Mouse (Mus musculus): ENCODE measurements around the gene Vps11. TPM values are rescaled to one million over a fixed set of nuclear protein-coding genes. Genes with fewer than 3 reads are reported as not detected.
A peak's percentile ranks its signal among the peaks of the same experiment; 100 is the strongest.
"Not testable (repeated sequence)": the region's sequence is repeated elsewhere in the genome, so short reads cannot be mapped to it uniquely, and the experiment has no call there.

The Vps11 gene
- total RNA-seq, 2 experiments from 2014 or later: 55.6 to 56.8 TPM

DNA sequence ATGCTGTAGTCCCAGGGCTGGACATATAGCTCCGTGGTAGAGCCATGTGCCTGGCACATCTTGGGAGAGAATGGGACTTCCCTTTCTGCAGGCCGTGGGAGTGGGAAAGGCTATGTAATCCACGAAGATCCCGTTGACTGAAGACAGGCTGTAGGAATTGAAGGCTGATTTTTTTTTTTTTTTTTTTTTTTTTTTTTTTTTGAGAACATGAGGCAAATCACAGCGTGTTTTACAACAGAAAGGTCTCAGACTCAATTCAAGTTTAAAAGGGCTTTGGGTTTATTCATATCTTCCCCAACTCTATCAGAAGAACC, 25.4 kb downstream of the Vps11 start:
- DNase-seq (ENCODE audit: low spot score in 2 of 2): no peak

DNA sequence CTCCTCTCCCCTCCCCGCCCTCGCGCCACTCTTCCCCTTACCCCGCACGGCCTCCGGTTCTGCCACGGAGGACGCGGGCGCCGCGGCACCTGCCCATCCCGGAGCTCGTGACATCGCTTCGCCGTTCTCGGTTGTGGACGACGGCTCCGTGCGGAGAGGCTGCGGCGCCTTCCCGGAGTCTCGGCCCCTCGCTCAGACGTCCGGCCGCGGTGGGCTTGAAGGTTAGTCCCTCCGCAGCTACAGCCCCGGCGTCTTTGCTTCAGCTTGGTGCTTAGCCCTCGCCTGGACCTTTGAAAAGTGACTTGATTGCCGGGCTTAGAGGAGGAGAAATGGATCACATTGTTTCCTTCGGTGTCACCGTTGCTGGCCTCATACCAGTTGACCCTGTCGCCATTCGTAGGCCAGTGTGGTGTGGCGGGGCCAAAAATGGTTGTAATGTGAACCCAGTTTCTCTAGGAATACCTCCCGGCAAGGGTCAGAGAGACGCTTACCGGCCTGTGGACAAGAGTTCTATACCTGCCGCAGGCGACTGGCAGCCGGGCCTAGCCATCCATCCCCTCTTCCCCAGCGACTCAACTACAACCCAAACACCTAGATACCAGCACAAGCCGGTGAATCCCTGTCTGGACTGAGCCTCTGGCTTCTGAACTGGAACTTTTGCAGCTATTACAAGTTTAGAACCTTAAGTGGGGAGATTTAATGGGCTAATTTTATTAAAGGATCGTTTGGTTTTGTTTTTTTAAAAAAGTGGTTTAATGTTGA, 26.0 kb downstream of the Vps11 start:
- peak in 1 of 2 experiments; percentile 36 for DNase-seq (ENCODE audit: low spot score in 2 of 2)

DNA sequence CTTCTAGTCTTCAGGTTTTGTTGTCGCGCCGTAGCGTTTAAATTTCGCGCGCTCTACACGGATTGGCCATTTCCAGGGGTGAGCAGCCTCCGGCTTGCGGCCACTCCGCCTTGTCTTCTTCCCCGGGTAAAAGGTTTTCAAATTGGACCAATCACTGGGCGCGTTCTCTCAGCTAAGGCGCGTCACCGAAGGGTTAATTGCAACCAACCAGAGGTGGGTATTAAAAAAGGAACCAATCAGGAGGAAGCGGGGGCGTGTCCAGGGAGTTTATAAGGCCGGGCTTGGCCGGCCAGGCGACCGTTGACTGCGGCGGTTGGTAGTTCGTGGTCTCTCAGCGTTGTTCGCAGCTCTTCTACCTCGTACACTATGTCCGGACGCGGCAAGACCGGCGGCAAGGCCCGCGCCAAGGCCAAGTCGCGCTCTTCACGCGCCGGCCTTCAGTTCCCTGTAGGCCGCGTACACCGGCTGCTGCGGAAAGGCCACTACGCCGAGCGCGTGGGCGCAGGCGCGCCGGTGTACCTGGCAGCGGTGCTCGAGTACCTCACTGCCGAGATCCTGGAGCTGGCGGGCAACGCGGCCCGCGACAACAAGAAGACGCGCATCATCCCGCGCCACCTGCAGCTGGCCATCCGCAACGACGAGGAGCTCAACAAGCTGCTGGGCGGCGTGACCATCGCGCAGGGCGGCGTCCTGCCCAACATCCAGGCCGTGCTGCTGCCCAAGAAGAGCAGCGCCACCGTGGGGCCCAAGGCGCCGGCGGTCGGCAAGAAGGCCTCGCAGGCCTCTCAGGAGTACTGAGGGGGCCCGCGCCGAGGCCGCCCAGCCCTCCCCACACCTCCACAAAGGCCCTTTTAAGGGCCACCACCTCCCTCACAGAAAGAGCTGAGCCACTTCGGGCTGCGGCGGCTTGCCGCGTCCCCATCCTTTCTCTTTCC, 26.8 kb downstream of the Vps11 start, which contains the start of gene H2afx:
TSS of gene H2afx (plus strand) at position 299 of the 935 bp plus-strand sequence.
- peak; percentile 97 to 98 for DNase-seq (ENCODE audit: low spot score in 2 of 2)

DNA sequence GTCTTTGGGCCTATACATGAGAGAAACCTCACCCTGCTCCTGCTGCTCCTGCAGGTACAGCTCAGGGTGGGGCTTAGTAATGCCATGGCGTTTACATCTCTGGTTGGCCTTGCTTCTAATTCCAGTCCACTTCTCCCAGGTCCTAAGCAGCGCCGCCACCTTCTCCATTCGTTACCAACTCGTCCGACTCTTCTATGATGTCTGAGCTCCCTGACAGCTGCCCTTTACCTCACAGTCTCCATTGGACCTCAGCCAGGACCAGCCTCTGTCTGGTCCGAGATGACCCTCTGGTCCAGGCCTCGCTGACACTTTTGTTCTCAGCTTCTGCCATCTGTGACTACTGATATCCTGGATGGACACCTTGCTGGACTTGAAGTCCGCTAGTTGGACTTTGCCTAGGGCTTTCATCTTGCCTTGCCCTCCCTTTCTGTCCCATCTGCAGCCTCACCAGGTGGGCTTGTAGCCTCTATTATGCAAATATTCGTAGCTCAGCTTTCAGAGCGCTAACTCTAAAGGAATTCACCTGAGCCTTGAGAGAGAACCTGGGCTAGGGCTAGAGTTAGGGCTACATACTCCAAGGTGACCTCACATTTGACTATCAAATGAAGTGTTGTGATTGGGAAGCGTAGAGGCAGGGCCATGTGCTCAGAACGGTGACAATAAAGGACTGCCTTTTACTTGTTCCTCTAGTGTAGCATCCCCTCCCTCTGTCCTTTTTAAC, 28.4 kb downstream of the Vps11 start:
- DNase-seq (ENCODE audit: low spot score in 2 of 2): no peak

DNA sequence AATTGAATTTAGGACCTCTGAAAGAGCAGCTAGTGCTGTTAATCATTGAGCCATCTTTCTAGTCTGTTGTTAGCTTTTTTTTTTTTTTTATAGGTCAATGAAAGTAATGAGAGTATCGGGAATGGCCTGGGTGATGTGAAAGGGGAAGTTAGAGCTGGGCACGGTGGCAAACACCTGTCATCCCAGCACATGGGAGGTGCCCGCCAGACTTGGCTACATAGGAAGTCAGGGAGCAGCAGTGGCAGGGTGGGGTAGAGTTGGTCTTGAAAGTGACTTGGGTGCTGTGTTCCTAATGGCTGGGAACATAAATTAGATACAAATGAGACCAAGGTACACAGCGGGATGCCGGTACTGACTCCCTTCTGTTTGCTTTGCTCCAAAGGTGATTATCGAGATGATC, 30.7 kb downstream of the Vps11 start:
- DNase-seq (ENCODE audit: low spot score in 2 of 2): no peak

DNA sequence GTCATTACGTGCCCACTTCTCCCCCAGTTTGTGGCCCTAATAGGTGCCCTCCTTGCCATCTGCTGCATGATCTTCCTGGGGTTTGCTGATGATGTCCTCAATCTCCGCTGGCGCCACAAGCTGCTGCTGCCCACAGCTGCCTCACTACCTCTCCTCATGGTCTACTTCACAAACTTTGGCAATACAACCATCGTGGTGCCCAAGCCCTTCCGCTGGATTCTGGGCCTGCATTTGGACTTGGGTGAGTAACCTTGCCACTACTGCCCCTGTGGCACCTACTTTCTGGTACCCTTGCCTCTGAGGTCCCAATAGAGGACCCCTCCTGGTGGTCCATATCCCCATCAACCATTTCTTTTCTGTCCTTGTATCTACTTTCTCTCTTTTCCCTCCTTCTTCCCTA, 33.5 kb downstream of the Vps11 start:
- no peak for DNase-seq (ENCODE audit: low spot score in 2 of 2)

DNA sequence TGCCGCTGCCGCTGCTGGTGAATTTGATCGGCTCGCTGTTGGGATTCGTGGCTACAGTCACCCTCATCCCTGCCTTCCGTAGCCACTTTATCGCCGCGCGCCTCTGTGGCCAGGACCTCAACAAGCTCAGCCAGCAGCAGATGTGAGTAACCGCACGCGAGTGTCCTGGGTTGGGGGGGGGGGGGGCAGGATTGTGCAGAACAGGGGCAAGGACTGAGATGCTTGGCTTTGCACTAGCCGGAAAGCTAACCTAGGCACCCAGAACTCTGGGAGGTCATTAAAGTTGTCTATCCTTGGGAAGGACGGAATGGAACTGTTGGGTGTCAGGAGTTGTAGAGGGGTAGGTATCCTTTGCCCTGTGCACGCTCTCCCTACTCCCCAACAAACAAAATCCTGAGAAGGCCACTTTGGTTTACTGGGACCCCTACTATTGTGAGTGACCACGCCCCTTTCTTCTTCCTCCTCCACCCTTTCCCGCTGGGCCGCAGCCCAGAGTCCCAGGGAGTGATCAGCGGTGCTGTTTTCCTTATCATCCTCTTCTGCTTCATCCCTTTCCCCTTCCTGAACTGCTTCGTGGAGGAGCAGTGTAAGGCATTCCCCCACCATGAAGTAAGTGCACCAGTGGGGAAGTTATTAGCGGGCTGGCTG, 34.3 kb downstream of the Vps11 start:
- no peak for DNase-seq (ENCODE audit: low spot score in 2 of 2)

DNA sequence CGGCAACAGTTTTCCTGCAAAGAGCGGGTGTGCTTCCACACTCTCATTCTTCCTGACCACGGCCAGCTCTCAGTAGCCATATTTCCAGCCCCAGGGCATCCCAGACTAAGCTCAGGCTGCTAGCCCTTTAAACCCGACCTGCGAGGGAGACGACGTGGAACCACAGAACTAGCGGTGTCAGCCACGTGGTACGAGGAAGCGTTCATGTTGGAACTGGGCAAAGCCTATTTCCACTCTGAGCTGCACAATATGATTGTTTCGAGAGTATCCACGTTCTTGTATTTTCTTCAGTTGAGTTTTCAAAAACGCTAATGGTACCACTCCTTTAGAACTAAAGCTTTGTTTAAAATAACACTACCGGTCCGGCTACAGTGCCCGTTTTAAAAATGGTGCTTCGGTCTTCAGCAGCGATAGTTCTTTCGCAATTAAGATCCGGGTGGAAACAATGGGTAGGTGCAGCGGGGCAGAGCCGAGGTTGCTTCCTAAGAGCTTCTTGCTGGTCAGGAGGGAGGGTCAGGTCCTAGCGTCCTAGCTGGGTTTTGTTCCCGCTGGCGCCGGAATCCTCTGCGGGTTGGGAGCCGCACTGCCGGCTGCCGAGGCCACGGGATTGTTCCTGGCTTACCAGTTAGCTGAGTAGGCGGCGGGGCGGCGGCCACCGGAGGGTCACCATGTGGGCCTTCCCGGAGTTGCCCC, 35.0 kb downstream of the Vps11 start:
- peak; percentile 81 to 87 for DNase-seq (ENCODE audit: low spot score in 2 of 2)

DNA sequence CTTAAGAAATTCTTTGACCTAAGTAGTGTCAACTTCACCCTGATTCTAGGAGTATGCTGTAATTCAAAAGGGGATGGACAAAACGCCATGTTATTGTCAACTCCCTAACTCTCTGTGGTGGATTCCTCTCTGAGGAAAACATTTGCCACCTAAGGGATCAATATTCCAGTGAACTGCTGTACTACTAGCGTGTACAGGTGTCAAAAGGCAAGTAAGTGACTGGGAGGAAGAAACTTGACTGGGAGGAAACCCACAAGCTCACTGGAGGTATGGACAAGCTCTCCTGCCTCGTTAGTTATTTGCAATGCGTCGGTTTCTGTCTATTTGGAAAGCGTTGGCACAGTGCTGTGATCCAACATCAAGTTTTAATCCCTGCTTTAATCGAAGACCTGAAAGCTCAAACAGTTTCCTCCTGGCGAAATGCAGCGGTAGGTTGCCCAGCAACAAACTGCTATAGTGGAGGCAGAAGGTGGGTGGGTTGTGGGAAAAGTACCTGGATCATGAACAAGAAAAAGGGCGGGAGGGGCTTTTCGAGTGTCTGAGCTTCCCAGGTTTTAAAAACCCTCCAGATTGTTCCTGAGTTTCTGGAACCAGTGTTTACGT, 35.6 kb downstream of the Vps11 start, which contains the start of gene Dpagt1:
TSS of gene Dpagt1 (plus strand) at position 252 of the 603 bp plus-strand sequence.
- DNase-seq (ENCODE audit: low spot score in 2 of 2): no peak

DNA sequence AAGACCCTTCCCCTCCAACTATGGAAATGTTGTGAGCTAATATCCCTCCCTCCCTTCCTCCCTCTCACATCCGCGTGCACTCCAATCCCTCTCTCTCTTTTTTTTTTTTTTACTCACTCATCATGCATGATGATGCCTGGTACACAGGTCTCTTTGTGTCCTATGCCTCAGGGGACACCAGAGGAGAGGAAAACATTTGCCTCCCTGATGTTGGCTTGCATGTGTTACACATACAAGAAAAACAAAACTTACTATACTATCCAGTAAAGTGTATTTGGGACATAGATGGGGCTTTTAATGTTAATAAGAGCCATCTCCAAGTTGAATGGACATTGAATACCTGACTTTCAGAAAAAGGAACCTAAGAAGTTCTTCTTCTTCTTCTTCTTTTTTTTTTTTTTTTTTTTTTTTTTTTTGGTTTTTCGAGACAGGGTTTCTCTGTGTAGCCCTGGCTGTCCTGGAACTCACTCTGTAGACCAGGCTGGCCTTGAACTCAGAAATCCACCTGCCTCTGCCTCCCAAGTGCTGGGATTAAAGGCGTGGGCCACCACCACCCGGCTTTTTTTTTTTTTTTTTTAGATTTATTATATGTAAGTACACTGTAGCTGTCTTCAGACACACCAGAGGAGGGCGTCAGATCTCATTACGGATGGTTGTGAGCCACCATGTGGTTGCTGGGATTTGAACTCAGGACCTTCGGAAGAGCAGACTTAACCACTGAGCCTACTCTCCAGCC, 36.3 kb downstream of the Vps11 start:
- DNase-seq (ENCODE audit: low spot score in 2 of 2): not testable (repeated sequence)

DNA sequence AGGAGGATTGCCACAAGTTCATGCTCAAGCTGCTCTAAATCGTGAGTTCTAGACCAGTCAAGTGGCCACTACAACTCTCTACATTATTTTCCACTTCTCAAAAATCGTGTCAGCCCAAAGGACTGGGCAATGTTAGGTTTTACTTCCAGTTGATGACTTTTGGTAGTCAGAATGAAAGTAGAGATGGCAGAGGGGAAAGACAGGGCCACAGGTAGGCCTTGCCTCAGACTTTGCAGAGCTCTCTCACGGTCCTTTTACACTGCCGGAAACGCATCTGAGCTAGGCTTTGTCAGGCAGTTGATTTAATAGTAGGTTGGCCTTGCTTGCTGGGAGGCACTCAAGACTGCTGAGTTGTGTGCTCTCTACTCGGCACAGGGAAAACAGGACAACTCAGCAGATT, 37.3 kb downstream of the Vps11 start:
- no peak for DNase-seq (ENCODE audit: low spot score in 2 of 2)

DNA sequence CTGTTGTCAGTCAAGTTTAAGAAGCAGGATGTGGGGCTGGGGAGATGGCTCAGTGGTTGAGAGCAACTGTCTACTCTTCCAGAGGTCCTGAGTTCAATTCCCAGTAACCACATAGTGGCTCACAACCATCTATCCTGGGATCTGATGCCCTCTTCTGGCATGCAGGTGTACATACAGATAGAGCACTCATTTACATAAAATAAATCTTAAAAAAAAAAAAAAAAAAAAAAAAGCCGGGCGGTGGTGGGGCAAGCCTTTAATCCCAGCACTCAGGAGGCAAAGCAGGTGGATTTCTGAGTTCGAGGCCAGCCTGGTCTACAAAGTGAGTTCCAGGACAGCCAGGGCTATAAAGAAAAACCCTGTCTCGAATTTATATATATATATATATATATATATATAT, 37.8 kb downstream of the Vps11 start:
- not testable (repeated sequence) for DNase-seq (ENCODE audit: low spot score in 2 of 2)

DNA sequence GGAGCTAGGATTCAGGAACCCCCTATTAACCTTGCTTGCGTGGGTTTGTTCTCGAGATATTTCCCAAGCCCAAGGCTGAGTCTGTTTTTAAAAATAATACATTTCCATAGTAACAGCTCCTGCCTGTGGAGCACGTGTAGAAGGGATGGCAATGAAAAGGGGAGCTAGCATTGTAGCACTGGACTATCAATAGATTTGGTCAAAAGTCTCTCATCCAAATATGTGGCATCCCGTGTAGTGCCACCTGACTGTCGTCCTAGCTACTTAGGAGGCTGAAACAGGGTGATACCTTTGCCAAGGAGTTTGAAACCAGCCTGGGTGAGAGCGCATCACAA, 40.7 kb downstream of the Vps11 start:
- no peak for DNase-seq (ENCODE audit: low spot score in 2 of 2)

DNA sequence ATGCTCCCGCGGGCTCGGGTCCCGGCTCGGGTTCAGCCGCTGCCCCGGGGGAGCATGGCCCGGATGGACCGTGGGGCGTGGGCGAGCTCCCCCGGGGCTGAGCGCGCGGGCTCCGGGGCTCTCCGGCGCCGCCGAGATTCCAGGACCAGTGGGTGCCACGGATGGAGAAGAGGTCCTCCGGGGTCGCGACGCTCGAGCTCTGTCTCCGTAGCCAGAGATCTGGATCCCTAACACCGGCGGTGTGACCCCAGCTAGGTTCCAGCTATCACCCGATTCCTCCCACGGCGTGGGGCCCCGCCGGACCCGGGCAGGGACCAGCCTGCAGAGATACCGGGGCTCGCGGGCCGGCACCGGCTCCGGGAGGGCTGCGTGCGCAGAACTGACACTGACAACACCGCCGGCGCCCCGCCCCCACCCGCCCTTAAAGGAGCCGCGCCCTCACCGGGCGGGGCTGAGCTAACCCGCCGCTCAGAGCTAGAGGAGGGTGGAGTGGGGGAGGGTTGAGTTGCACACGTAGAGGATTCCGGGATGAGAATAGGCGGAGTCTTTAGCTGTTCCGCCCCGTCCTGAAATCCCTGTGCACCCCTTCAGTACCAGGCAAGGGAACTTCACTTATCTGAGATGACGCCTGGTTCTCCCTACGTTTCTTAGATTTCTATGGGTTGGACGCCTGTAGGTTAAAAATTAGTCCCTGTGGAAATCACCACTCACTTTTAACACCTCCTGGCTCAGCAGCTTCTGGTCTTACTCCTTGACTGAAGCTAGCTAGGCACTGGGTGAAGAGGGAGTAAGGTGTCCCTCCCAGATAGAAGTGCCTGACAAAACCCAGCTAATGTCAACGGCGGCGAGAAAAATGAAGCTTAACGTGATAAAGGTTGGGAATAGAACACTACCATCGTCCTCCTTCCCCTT, 41.3 kb downstream of the Vps11 start, which contains the start of gene C2cd2l:
TSS of gene C2cd2l (minus strand) at position 399 of the 912 bp plus-strand sequence.
- peak; percentile 88 to 93 for DNase-seq (ENCODE audit: low spot score in 2 of 2)

DNA sequence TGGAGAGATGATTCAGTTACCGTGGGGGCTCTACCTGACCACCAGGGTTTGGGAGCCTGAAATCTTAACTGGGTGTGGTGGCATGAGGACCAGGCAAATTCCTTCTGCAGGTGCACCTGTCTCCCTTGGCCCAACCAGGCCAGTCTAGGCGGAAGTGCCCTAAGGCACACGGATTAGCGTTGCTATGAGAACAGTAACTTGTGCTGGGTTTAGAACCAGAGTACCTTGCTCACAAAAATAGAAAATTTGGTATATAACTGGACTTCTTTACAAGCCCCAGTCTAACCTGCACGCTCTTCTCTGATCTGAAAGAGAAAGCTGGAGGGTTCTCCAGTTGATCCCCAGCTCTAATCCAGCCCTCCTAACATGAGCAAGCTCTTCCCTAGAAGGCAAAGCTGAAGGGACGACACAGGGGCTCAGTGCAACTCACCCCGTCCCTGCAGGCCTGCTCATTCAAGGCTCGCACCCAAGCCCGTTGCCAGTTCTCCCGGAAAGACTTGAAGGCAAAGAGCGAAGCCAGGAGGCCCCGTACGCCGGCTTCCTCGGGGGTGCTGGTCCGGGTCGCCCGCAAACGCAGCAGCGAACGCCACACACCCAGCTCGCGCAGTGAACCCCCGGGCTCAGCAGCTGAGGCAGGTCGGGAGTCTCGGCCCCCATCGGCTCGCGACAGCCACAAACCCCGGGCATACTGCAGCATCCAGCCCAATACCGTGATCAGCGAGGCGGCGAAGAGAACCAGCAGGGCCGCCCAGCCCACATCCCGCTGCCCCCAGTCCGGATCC, 42.2 kb downstream of the Vps11 start:
- DNase-seq (ENCODE audit: low spot score in 2 of 2): peak; percentile 30 to 51

DNA sequence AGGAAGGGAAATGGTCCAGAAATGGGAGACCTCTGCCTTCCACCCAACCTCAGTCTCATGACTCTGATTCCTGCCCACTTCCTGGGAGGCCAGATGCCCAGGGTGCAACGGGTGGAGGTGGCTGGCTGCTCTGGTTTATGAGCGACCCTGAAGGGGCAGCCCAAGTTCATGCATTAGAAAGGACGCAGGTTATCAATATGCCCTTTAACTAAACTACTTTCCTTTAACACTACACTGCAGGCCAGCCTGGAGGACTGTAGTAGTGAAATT, 42.7 kb downstream of the Vps11 start:
- DNase-seq (ENCODE audit: low spot score in 2 of 2): no peak

DNA sequence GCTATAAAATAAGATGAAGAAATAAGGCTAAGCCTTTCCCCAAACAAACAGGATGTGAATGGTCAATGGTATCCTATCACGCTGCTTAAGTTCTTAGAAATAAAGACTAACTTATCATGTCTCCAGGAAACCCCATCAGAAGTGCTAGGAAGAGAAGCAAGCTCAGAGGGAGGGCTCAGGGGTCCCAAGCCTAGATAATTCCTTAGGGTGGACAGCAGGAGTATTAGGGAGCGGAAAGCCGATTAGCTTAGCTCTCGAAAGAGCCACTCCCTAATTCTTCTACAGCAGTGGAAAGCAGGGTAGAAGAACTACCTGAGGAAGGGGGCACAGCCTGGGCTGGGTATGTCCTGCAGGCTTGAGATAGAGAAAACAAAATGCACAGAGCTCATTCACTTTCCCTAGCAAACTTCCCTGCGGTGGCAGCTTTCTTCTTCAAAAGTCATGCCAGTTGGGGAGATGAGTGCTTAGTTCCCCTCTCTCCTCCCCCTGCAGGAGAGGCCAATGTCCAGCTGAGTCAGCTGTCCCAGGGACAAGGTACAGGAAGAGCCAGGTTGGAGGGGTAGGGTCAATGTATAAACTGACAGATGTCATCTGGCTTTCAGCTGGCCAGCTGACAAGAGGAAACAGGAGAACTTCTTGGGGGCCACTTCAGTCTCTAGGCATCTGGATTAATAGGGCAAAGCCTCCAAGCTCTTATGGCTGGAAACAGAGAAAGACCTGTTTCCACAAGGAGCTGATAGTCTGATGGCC, 43.2 kb downstream of the Vps11 start:
- DNase-seq (ENCODE audit: low spot score in 2 of 2): no peak

All from left cerebral cortex, adult 18-20 months (tissue).